Mouse (Mus musculus): ENCODE measurements around the gene Crip2. TPM values are rescaled to one million over a fixed set of nuclear protein-coding genes. Genes with fewer than 3 reads are reported as not detected.

Crip2 gene
- total RNA-seq, 2 experiments from 2014 or later = 1,259 to 1,405 TPM

DNA sequence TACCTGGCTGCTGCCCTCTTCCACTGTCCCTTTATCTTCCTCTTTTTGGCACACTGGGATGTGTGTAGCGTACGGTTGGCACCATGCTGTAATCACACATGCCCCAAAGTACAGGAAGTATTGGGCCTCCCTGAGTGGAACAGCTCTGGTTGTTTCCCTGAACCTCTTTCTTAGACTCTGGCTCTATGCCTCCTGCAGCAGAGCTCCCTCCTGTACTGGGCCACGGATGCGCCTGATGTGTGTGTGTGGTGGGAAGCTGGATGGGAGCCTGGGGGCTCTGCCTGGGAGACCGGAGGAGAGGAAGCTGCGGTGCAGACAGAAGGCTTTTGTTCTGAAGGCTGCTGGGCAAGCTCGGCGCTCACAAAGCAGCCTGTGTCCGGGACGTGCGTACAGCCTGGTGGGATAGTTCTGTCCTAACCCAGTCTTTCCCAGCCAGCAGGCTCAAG lies 23.5 kb downstream of the Crip2 start:
- intact Hi-C loops (cut with DNase I) = no loop called here
- DNase-seq = no peak

DNA sequence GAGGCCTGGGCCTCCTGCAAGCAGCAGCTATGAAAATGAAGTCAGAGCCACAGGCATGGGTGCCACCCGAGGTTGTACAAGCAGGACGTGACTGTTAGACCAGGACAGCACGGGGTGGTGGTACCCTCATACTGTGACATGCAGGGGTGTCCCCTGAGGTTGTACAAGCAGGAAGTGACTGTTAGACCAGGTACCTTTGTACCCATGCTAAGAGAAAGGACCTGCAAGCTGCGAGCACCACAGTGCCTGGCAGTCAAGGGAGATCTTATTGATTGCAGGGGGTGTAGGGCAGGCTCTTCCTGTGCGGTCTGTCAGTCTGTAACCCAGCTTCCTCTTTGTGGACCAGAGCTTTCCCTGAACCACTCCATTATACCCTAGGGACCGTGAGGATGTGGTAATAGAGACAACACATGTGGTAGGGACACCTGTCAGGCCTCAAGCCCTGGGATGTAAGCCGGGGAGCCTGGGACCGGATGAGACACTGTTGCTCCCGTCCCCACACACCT lies 28.0 kb downstream of the Crip2 start:
- intact Hi-C loops (cut with DNase I) = no loop called here
- DNase-seq = peak in 1 of 2 experiments; percentile 1

DNA sequence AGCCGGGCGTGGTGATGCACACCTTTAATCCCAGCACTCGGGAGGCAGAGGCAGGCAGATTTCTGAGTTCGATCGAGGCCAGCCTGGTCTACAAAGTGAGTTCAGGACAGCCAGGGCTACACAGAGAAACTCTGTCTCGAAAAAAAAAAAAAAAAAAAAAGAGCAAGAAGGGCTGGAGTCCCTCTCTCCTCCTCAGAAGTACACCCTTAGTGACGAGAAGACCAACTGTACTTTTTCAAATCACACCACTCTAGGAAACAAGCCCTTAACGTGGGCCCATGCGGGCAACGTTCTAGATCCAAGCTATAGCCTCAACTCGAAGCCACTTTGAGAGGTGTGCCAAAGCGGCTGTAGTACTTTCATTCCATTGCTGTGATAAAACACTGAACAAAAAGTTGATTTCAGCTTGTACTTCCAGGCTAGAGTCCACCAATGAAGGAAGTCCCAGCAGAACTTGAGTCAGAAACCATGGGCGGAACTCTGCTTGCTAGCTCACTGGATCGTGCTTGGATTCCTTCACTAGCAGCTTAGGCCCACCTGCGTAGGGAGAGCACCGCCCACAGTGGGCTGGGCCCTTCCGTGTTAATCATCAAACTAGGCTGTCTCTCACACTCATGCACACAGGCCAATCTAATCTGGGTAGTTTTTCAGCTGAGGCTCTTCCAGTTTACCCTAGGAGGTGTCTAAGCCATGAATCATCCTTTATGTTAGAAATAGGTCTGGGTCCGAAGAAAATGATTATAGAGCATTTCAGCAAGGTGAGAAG lies 37.1 kb downstream of the Crip2 start:
- DNase-seq = no peak
- intact Hi-C loops (cut with DNase I) = no loop called here

DNA sequence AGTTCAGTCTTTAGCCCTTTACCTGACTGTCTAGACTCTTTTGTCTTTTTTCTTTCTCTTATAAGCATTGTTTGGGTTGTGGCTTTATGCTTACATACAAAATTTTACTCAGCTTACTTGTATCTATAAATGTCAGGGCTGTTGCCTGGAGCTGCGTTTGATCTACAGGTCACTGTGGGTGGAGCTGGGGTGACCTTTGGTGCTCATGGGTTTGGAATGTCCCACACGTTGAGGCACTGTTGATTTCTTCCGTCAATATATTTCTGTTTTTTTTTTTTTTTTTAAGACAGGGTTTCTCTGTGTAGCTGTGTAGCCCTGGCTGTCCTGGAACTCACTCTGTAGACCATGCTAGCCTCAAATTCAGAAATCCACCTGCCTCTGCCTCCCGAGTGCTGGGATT lies 41.0 kb downstream of the Crip2 start:
- no peak for DNase-seq
- intact Hi-C loops (cut with DNase I) = no loop called here

DNA sequence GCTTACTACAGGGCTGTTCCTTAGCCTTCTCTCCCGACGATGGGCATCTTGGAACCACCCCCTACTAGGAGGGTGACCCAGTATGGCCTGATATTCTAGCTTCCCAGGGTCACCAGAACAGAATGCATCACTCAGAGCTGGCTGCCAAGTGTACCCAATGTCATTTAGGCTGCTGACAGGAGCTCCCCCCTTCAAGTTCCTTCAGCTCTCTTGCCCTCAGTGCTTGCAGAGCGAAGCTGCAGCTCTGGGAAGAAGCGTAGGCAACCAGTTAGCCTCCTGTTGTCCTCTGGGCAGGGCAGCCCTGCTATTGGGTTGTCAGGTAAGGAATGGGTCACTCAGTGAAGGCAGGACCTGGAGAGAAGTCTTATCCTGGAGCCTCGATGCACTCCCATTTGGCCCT lies 44.9 kb downstream of the Crip2 start:
- no peak for DNase-seq
- intact Hi-C loops (cut with DNase I) = no loop called here

DNA sequence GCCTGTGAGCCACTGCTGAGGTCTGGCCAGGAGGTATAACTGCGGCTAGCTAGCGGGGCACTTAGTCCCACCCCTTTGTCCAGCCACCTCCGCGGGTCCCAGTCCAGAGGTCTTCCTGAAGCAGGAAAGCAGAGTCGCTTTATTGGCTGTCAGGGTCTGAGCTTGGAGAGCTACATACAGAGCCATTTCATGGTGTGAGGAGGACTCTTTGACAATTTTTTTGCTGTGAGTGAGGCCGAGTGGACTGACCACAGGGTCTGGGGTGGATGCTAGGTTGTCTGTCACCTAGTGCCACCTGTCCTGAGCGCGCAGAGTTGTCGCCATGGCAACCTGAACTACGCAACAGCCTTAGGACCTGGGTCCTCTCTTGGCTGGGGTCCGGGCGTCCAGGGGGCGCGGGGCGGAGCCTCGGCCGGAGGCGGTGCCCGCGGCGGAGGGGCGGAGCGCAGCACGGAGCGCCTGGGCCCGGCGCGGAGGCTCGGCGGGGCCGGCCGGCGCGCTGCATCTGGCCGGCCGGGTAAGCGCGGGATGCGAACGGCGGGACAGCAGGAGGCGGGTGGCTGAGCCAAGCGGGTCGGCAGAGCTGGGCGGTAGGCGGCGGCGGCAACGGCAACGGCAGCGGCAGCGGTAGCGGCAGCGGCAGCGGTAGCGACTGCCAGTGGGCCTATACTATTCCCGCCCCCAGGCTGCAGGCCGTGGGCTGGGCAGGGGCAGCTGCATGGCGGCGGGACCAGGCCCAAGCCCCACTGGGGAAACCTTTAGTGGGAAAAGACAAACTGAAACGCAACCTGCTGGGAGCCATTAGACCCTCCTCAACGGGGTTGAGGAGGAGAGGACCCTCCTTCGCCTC lies 45.6 kb downstream of the Crip2 start, which contains the start of gene Tmem121:
Gene Tmem121, plus strand, starts transcription at position 489 of the 850 bp plus-strand sequence.
- intact Hi-C loops (cut with DNase I) = no loop called here
- DNase-seq = peak in 1 of 2 experiments; percentile 18

DNA sequence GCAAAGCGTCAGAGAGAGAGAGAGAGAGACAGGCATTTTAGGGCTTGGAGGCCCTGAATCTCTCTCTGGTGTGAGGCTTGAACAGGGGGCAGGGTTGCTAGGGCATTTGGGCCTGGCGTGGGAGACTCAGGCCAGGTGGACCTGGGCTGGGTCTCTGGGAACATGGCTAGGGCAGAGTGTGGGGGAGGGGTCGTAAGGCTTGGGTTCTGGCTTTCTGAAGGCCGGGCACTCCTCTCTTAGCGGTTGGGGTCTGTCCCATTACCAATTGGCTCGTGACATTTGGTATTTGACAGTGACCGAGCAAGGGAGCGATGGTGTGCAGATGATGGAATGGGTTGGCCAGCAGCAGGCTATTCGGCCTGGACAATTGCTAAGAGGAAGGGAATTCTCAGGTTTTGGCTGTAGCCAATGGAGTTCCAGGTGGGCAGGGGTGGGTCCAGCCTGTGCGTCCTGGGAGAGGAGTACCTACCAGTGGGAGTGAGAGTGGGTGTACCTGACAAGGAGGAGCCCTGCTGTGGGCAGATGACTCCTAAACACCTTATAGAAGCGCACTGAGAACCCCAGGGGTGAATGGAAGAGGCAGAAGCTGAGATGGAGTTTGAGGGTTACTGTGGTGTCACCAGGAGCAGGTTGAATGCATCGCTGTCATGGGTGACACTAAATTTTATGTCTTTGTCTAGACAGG lies 46.4 kb downstream of the Crip2 start:
- intact Hi-C loops (cut with DNase I) = no loop called here
- DNase-seq = no peak

DNA sequence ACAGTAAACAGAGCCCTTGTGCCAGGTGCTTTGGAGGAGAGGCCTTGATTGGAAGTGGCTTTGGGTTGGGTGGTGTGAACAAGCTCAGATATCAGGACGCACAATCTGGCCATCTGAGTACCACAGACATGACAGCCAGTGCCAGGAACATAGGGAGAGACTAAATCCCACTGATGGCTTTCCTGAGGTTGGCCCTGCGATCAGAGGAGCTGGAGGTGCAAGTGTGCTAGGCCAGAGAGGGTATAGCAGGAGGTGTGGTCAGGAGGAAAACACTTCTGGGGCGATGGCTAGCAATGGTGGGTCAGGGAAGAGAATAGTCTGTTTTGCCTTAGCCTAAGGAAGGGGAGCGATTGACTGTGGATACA lies 47.0 kb downstream of the Crip2 start:
- intact Hi-C loops (cut with DNase I) = no loop called here

DNA sequence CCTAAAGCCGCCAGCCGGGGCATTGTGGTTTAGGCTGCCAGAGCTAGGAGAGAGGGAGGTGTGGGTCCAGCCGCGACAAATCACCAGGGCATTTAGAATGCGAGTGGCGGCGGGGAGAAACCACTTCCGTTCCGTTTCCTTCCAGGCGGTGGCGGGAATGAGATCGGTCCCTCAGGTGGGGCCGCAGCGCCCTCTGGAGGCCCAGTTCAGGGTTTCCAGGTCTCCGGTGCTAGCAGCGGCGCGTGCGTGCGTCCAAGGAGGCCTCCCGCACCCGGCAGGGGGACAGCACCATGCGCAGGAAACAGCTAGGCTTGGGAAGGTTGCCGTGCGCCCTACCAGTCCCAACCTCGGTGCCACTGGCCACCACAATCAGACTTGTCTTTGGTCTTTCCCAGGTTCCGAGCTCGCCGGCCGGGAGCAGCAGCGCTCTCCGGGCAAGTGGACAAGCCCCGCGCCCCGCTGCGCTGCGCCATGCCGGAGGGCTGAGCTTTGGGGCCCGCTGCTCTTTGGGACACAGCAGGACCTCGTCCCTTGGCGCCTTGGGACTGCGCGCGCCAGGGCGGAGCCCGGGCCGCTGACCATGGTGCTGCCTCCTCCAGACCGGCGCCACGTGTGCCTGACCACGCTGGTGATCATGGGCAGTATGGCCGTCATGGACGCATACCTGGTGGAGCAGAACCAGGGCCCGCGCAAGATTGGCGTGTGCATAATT lies 47.7 kb downstream of the Crip2 start:
- peak; percentile 67 to 82 for DNase-seq
- intact Hi-C loops (cut with DNase I) = no loop called here

More for the DNA sequence above, 47.0 kb downstream of the Crip2 start:
- DNase-seq = no peak

DNA sequence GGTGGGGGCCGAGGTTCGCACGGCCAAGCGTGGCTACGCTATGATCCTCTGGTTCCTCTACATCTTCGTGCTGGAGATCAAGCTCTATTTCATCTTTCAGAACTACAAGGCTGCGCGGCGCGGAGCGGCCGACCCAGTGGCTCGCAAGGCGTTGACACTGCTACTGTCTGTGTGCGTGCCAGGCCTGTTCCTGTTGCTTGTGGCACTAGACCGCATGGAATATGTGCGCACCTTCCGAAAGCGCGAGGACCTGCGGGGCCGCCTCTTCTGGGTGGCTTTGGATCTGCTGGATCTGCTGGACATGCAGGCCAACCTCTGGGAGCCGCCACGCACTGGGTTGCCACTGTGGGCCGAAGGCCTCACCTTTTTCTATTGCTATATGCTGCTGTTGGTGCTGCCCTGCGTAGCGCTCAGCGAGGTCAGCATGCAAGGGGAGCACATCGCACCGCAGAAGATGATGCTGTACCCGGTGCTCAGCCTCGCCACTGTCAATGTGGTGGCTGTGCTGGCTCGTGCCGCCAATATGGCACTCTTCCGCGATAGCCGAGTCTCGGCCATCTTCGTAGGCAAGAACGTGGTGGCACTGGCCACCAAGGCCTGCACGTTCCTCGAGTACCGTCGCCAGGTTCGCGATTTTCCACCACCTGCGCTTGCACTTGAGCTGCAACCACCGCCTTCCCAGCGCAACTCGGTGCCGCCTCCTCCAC lies 48.5 kb downstream of the Crip2 start:
- intact Hi-C loops (cut with DNase I) = no loop called here
- no peak for DNase-seq

DNA sequence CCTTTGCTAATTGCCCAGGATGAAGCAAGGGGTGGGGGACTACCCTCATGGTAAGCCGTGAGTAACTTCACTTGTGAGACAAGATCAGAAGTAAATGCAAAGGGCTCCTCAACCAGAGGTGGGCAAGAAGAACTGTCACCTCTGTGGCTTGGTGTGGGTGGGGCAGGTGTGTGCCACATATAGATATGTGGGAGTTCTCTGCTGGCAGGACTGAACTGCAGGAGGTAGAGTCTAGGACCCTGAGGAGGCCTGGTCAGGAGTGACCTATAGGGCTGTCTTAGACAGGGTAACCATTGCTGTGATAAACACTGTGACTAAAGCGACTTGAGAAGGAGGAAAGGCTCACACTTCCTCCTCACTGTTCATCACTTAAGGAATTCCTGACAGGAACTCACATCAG lies 53.4 kb downstream of the Crip2 start:
- DNase-seq = no peak

More for the DNA sequence above, 53.4 kb downstream of the Crip2 start:
- intact Hi-C loops (cut with DNase I) = no loop called here

Other genes starting within 250 kb of the Crip2 start
- gene Jag2, start 210.5 kb upstream of the Crip2 start, total RNA-seq (2021) = 10 to 100 TPM; 36.1 to 38.5 TPM
- 10 to 100 TPM; 11.7 to 11.8 TPM for gene Nudt14, start 198.1 kb upstream of the Crip2 start, total RNA-seq (2021)
- gene Btbd6, start 163.8 kb upstream of the Crip2 start, total RNA-seq (2021) = 10 to 100 TPM; 22.9 to 24.5 TPM
- gene Brf1, start 139.5 kb upstream of the Crip2 start, total RNA-seq (2021) = 10 to 100 TPM; 29.3 to 35.8 TPM
- 10 to 100 TPM; 29.3 to 30.4 TPM for gene Pacs2, start 125.7 kb upstream of the Crip2 start, total RNA-seq (2021)
- gene Tex22, start 65.7 kb upstream of the Crip2 start, total RNA-seq (2021) = under 1 TPM in 1 of 2 experiments, not detected in 1; 0.41 TPM
- 10 to 100 TPM; 50.1 TPM for gene Mta1, start 42.0 kb upstream of the Crip2 start, total RNA-seq (2021)
- 100 to 1,000 TPM; 260 to 267 TPM for gene Crip1, start 6.1 kb downstream of the Crip2 start, total RNA-seq (2021)
- 1 to 10 TPM; 2.5 to 2.8 TPM for gene Tedc1, start 16.2 kb downstream of the Crip2 start, total RNA-seq (2021)
- under 1 TPM; 0.43 to 0.97 TPM for gene Tmem121, start 45.7 kb downstream of the Crip2 start, total RNA-seq (2021)